Mouse (Mus musculus): ENCODE results near the gene Susd2. TPM values are rescaled to one million over a fixed set of nuclear protein-coding genes. Genes with fewer than 3 reads are reported as not detected.

Gene Susd2
- total and polyA plus RNA-seq, 2 experiments from 2014 or later, result 3.6 to 6.1 TPM

- TF ChIP-seq EP300 (IDR thresholded peaks at IDR 0.05; ENCODE audit: low read depth) (no peak), CTCF (IDR thresholded peaks at IDR 0.05; ENCODE audit: low read depth) (no peak)
- Histone ChIP-seq H3K4me3 (ENCODE audit: low read depth, low read length) (no peak overlapping the region), H3K27me3 (ENCODE audit: control insufficient read depth, insufficient read depth, low read length) (no peaks in the 10 kb centered on the region), H3K9ac (replicated peaks; ENCODE audit: low read depth, low read length) (no peak overlapping the region), H3K36me3 (replicated peaks; ENCODE audit: control insufficient read depth, insufficient read depth, low read length) (peaks cover 14% of the 10 kb centered on the region; the same call in 1 of the 2 replicates), H3K27ac (ENCODE audit: low read depth) (no peak overlapping the region), H3K4me1 (ENCODE audit: control insufficient read depth, insufficient read depth) (peaks cover 11% of the 10 kb centered on the region), H3K9me3 (replicated peaks; ENCODE audit: control insufficient read depth, low read length) (no peaks in the 10 kb centered on the region), H3K4me2 (ENCODE audit: low read depth, low read length) (no peak overlapping the region)
- WGBS, result 100% methylated on average over 1 of the region's 1 CpGs
- ATAC-seq (ENCODE audit: insufficient read depth, low read depth) (no peak), DNase-seq (ENCODE audit: low spot score) (no peak)
Measured at GRCm38 (mm10) chr10:75669936-75670335, 26.1 kb upstream of the Susd2 start.

- peak overlapping the region; percentile 73 for H3K27ac ChIP-seq (ENCODE audit: low read depth)
- peaks cover 11% of the 10 kb centered on the region for H3K4me1 ChIP-seq (ENCODE audit: control insufficient read depth, insufficient read depth)
- H3K27me3 ChIP-seq (ENCODE audit: control insufficient read depth, insufficient read depth, low read length), result no peaks in the 10 kb centered on the region
- peak; percentile 76 for ATAC-seq (ENCODE audit: insufficient read depth, low read depth)
- 0% methylated on average over 23 of the region's 23 CpGs for WGBS
- H3K36me3 ChIP-seq (replicated peaks; ENCODE audit: control insufficient read depth, insufficient read depth, low read length), result peaks cover 16% of the 10 kb centered on the region
- H3K4me3 ChIP-seq (ENCODE audit: low read depth, low read length), result peak overlapping the region; percentile 84
- peak overlapping the region; percentile 87 for H3K4me2 ChIP-seq (ENCODE audit: low read depth, low read length)
- TF ChIP-seq CTCF (IDR thresholded peaks at IDR 0.05; ENCODE audit: low read depth) (no peak), EP300 (IDR thresholded peaks at IDR 0.05; ENCODE audit: low read depth) (no peak)
- DNase-seq (ENCODE audit: low spot score), result peak; percentile 67
- no peaks in the 10 kb centered on the region for H3K9me3 ChIP-seq (replicated peaks; ENCODE audit: control insufficient read depth, low read length)
- peak overlapping the region; percentile 76 for H3K9ac ChIP-seq (replicated peaks; ENCODE audit: low read depth, low read length)
Measured at GRCm38 (mm10) chr10:75667911-75668270, 24.1 kb upstream of the Susd2 start.

GRCm38 (mm10) chr10:75667115-75667910 lies 23.5 kb upstream of the Susd2 start:
- H3K27ac ChIP-seq (ENCODE audit: low read depth), result peak overlapping the region; percentile 73
- H3K27me3 ChIP-seq (ENCODE audit: control insufficient read depth, insufficient read depth, low read length), result no peaks in the 10 kb centered on the region
- peak; percentile 75 for ATAC-seq (ENCODE audit: insufficient read depth, low read depth)
- under 1% methylated on average over 63 of the region's 63 CpGs for WGBS
- peak overlapping the region; percentile 76 for H3K9ac ChIP-seq (replicated peaks; ENCODE audit: low read depth, low read length)
- H3K4me2 ChIP-seq (ENCODE audit: low read depth, low read length), result peak overlapping the region; percentile 87
- peaks cover 11% of the 10 kb centered on the region for H3K4me1 ChIP-seq (ENCODE audit: control insufficient read depth, insufficient read depth)
- H3K36me3 ChIP-seq (replicated peaks; ENCODE audit: control insufficient read depth, insufficient read depth, low read length), result peaks cover 19% of the 10 kb centered on the region
- peak; percentile 44 for DNase-seq (ENCODE audit: low spot score)
- H3K9me3 ChIP-seq (replicated peaks; ENCODE audit: control insufficient read depth, low read length), result no peaks in the 10 kb centered on the region
- peak overlapping the region; percentile 84 for H3K4me3 ChIP-seq (ENCODE audit: low read depth, low read length)
- no peak for TF ChIP-seq EP300 (IDR thresholded peaks at IDR 0.05; ENCODE audit: low read depth)
- no peak for TF ChIP-seq CTCF (IDR thresholded peaks at IDR 0.05; ENCODE audit: low read depth)

- ATAC-seq (ENCODE audit: insufficient read depth, low read depth), result no peak
- Histone ChIP-seq H3K36me3 (replicated peaks; ENCODE audit: control insufficient read depth, insufficient read depth, low read length) (peaks cover 26% of the 10 kb centered on the region), H3K27ac (ENCODE audit: low read depth) (0 out of 2 replicates have a peak overlapping the region, but pooled peaks have one; percentile 73)
Measured at GRCm38 (mm10) chr10:75666451-75667030, 22.7 kb upstream of the Susd2 start.

GRCm38 (mm10) chr10:75664673-75665270 lies 21.0 kb upstream of the Susd2 start:
- TF ChIP-seq EP300 (IDR thresholded peaks at IDR 0.05; ENCODE audit: low read depth) (no peak), CTCF (IDR thresholded peaks at IDR 0.05; ENCODE audit: low read depth) (no peak)
- Histone ChIP-seq H3K4me1 (ENCODE audit: control insufficient read depth, insufficient read depth) (peaks cover 11% of the 10 kb centered on the region), H3K9ac (replicated peaks; ENCODE audit: low read depth, low read length) (no peak overlapping the region), H3K4me3 (ENCODE audit: low read depth, low read length) (no peak overlapping the region), H3K9me3 (replicated peaks; ENCODE audit: control insufficient read depth, low read length) (no peaks in the 10 kb centered on the region), H3K27ac (ENCODE audit: low read depth) (no peak overlapping the region), H3K27me3 (ENCODE audit: control insufficient read depth, insufficient read depth, low read length) (no peaks in the 10 kb centered on the region), H3K36me3 (replicated peaks; ENCODE audit: control insufficient read depth, insufficient read depth, low read length) (peaks cover 25% of the 10 kb centered on the region), H3K4me2 (ENCODE audit: low read depth, low read length) (no peak overlapping the region)
- 88% methylated on average over 6 of the region's 6 CpGs for WGBS
- no peak for DNase-seq (ENCODE audit: low spot score)
- ATAC-seq (ENCODE audit: insufficient read depth, low read depth), result no peak

More at GRCm38 (mm10) chr10:75666451-75667030, 22.7 kb upstream of the Susd2 start:
- TF ChIP-seq CTCF (IDR thresholded peaks at IDR 0.05; ENCODE audit: low read depth) (no peak), EP300 (IDR thresholded peaks at IDR 0.05; ENCODE audit: low read depth) (no peak)
- peak overlapping the region; percentile 87 for H3K4me2 ChIP-seq (ENCODE audit: low read depth, low read length)
- peak overlapping the region; percentile 76; the same call in 1 of the 2 replicates for H3K9ac ChIP-seq (replicated peaks; ENCODE audit: low read depth, low read length)
- peaks cover 11% of the 10 kb centered on the region for H3K4me1 ChIP-seq (ENCODE audit: control insufficient read depth, insufficient read depth)
- 24% methylated on average over 4 of the region's 4 CpGs for WGBS
- no peak for DNase-seq (ENCODE audit: low spot score)
- no peaks in the 10 kb centered on the region for H3K27me3 ChIP-seq (ENCODE audit: control insufficient read depth, insufficient read depth, low read length)
- H3K9me3 ChIP-seq (replicated peaks; ENCODE audit: control insufficient read depth, low read length), result no peaks in the 10 kb centered on the region
- H3K4me3 ChIP-seq (ENCODE audit: low read depth, low read length), result peak overlapping the region; percentile 84
